Mouse (Mus musculus) cerebellum, postnatal 36 days (tissue): ENCODE measurements around the gene Rasal2.
A peak's percentile ranks its signal among the peaks of the same experiment; 100 is the strongest.

Experiments used
- DNase-seq, 2 experiments: peaks; one replicate each; pipeline ENCODE4 v3.0.0; 2021 to 2022; ENCODE audit warnings: mixed read lengths in 2 of 2

Rasal2 gene

DNA sequence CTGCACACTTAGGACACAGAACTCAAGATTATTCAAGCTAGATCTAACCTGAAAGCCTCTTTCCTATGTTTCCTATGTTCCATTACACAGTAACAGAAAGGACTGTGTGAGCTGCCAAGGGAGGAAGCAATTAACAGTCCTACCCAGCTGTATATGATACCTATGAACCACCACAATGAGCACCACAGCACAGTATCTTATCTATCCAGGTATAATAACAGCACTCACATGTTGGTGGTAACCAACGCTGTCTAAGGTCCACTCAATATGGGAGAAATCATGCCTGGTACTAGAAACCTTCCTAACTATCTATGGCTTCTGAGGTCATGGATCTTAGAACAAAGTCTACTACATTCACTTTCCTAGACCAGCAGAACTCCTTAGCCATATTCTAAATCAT lies 89.3 kb downstream of the Rasal2 start:
- DNase-seq, result no peak

DNA sequence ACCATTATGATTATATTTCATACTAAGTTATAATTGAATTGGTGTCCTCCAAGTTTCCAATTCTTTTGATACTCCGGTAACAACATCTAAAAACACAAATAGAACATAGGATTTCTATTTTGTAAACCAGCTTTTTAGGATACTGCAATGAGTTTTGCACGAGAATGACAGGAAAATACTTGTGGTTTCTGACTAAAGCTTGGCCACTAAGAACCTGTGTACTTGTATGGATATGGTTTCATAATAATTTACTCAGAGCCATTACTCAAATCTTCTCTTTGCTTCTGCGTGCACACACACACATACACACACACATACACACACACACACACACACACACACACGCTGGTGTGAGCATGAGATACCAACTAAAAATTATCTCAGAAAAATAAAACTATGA lies 93.5 kb downstream of the Rasal2 start:
- DNase-seq, result no peak

DNA sequence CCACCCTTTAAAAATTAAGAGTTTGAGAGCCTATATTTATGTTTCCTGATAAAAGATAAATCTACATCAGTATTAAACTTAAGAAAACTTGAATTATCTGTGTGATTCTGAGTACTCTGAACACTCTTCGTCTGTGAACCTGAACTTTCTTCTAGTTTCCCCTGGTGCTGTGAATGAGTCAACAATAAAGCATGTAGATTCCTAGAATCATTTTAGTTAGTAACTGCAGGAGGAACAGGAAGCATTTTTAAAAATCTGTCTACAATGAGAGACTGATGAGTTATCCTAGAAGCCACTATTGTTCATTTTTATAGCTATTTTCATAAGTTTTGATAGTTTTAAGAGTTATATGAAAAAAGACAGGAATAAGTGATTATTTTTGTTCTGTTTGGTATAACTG lies 111.1 kb downstream of the Rasal2 start:
- DNase-seq, result no peak

DNA sequence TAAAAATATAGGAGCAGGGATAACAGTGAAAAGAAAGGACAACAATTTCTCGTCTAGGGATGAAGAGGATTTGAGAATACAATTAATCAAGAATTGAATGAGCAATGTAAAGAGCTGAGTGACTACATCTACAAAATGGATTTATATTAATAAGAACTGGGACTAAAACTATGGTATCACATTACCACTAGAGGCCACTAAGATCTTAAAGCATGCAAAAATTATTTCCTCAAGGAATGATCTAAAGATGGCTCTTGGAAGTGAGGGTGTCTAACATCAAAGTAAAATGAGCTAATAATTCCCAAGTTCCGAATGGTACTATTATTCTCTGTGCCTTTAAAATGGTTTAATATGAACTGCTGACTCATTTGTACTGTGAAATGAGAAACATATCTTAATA lies 112.8 kb downstream of the Rasal2 start:
- no peak for DNase-seq

DNA sequence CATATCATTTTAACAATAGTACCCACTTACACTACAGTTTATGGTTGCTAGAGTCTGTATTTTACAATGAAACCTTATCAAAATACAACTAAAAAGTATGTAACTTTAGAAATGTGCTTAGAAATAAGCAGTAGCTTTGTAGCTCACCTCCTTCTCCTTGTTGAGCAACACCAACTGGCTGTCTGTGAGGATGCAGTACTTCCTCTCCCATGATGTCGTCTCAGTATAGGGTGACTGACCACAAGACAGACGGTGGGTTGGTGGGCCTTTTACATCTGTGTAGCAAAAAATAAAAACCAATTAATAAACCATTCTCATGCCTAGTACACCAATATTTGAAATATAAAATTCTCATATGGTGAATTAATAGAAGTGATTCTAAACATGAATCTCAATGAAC lies 113.4 kb downstream of the Rasal2 start:
- DNase-seq, result no peak

DNA sequence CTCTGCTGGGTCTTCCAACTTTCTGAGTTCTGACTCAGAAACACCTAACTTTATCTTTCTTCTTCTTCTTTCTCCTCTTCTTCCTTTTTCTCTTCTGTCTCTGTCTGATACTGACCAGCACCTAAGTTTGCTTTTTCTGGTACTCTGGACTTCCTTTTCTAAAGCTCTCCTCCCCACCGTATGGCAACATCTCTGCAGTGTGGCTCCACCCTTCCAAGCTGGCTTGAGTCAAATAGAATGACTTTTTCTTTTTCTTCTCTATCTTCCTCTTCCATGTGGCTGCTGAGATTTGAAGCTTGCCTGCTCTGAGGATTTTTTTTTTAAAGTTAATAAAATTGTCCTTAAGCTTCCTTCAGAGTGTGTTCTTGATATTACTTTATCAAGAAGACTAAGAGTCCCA lies 115.3 kb downstream of the Rasal2 start:
- DNase-seq, result no peak

DNA sequence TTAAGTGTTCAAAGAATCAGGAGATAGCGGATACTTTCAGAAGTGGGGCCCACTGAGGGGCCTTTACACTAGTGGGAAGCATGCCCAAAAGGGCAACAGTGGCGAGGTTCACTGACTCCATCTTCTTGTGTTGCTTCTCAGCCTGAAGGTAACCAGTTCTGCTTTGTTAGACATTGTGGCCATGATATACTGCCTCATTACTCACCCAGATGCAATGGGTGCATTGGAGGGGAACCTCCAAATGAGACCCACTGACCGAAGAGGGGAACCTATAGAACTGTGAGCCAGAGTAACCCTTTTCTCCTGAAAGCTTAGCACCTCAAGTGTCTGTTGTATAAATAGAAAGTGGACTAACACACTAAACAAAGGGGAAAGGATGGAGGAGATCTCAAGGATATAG lies 116.5 kb downstream of the Rasal2 start:
- no peak for DNase-seq

DNA sequence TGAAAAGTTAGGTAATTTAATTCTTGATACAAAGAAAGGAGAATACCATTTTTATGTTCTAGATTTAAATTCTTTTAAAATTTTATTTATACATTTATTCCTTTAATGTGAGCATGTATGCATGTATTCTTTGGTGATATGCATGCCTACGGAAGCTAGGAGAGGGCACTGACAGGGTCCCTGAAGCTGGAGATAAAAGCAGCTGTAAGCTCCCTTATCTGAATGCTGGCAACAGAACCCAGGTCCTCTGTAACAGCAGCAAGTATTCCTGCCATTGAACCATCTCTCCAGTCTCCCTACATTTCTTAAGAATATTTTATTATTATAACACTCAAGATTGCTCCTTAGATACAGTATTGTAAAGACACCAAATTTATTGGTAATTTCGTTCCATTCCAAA lies 122.2 kb downstream of the Rasal2 start:
- no peak for DNase-seq

DNA sequence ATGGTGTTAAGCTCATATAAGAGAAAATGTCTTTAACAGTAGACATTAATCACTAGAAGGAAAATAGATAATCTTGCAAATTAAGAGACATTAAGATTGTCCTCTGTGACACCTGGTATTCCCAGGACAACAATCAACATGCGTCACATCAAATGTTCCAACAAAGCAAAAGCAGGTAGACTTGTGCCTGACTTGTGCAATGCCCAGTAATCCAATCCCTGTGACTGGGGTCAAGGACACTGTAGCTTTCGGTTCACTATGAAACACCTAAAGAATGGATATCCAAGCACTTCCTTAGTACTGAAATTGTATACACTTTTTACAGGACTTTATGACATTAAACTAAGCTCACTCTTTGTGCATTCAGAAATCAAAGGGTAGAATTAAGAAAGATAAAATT lies 123.1 kb downstream of the Rasal2 start:
- DNase-seq, result no peak

DNA sequence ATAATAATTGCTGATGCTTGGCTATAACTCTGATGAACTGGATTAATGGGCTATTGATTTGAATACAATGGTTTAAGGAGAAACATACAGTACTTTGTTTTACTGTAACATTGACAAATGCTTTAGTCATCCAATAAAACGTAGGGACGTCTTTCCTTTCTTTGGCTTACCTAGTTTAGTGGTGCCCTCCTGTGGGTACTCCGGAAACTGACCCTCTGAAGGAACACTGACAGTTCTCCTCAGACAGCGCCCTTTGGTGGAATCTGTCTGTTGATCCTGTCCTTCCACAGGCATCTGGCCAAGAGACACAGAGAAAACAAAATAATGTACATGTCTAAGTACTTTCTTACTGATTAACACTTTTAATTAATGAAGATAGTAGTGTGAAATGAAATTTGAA lies 125.8 kb downstream of the Rasal2 start:
- DNase-seq, result peak; percentile 16 to 34

DNA sequence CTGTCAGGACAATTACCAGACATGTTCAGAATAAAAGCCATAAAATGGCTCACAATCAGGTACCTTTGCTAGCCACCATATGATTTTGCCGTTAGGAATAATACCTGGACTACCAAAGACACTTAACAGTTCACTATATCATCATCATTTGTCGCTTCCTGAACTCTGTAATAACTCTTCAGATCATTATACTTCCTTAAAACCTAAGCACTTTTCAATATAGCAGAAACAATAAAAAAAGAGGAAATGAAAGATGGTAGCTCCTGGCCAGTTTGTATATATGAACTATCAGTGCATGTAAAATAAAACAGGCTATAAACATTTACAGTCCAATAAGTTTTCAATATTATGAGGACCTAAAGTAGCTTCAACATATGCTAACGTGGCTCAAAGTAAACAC lies 127.0 kb downstream of the Rasal2 start:
- no peak for DNase-seq

DNA sequence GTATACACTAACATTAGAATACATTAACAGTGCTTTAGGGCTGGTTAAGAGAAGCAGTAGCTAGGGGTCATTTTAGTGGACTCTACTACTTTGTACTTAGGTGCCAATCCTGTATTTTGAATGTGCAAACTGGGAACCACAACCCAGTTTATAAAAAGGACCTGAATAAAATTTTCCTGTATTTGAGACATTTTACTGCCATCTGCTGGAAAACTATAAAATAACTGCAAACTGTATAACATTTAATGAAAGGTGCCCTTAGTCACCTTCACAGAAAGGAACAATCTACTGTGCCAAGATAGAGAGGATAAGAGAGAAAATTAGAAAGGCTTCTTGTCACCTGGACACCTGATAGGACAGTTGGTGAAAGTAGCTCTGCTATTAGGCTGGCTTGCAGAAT lies 131.6 kb downstream of the Rasal2 start:
- DNase-seq, result no peak

DNA sequence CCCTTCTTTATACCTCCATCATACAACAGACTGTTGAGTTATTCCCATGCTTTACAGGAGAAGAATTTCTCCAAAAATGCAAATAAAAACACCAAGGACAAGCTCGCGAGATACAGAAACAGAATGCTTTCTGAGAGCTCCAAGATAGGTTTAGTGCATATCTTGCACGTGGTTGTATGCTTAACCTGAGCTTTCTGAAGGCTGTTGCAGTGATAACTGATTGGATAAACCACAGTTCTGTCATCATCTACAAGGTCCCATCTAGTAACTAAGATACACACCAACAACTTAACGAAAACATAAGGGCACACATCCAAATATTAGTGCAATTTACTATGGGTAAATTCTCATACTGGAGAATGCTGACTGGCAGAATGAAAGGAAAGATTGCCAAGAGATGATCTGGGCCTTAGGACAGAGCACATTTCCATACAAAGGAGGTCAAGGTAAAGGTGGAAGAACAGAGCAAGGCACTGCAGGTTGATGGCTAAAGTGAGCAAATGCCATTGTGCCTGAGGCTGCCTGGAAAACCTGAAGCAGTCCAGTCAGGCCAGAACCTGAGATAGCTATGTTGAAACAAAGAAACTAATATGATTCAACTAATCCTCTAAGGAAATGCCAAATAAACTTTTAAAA lies 136.6 kb downstream of the Rasal2 start:
- DNase-seq, result no peak

DNA sequence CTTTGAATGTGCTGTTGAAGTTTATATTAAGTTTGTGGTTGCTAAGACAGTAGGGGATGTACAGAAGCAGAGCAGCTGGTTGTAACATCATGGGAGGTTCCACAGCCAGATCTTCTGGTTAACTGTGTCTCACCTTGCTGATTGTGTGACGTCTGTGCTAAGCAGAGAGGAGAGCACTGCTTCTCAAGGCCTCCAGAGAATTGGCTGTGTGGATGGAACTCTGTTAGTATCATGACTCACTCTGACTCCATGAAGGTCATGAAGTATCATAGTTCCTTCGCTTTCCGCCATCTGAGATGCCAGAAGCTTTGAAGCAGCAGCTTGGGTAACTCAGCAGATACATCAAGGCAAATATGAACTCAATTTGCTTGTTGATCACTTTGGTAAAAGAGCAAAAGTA lies 144.5 kb downstream of the Rasal2 start:
- no peak for DNase-seq

DNA sequence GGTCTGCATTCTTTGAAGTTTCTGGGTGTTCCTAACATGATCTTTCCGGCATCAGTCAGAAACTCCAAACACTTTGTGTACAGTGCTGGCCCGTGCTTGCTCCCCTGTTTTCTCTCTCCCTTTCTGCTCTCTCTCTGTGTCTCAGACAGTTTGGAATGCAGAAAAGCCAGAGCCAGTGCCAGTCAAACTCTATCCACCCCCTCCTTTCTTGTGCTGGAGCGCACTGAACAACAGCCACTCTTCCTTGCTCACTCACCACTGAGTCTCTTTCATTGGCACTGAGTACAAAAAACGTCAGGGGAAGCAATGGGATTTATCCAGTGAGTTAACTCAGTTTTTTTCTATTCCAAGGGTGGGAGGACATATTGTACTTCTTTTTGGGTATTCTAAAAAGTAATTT lies 155.8 kb downstream of the Rasal2 start:
- DNase-seq, result no peak

DNA sequence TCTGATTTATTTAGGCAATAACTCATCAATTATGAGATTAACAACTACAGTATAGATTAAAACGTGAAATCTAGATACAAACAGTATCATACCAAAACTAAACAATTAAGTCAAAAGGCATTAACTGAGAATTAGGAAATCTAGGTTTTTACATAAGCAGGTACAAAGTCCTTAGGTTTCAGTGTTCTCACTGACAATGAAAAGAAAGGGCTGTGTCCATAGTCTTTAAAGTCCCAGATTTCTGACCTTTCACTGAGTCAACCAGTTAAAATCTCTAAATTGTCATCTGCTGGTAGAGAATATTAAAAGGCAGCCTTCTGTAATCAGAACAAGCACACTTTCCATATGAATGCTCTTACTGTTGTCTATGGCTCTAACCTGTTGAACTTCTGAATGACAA lies 156.6 kb downstream of the Rasal2 start:
- no peak for DNase-seq

DNA sequence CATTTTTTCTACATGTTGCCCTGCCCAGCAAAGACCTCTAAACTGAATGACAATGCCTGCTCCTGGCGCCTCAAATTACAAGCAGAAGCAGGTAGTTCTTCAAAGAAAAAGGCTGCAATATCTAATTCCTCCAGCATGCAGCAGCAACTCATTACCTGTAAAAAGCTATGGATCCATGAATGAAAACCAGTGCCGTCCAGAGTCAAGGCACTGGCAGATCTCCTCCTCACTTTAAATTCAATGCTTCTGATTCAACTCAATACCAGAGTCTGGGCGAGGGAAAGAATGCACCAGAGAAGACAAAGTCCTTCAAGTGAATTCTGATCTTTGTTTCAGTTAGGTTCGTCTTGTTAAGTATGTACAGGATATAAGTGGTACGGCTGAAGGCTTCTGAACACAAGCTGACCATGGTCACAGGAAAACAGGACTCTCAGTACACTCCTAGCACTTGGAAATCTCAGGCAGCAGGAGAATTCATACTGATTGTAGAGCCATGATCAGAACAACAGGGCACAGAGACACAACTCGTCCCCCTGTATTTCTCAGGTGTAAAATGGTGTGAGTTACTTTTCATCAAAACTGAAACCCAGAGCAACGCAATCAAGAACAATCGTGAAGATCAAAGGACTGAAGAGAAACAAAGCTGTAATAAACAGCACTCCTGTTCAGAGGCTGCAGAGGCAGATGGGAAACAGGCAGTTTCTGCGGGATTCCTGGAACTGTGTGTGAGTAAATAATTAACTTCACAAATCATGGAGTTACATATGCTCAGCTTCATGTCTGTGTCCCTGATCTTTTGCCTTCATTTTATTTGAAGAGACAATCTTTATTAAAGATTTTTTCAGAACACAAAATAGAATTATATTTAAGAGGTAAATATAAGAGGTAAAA lies 158.6 kb downstream of the Rasal2 start:
- no peak for DNase-seq

DNA sequence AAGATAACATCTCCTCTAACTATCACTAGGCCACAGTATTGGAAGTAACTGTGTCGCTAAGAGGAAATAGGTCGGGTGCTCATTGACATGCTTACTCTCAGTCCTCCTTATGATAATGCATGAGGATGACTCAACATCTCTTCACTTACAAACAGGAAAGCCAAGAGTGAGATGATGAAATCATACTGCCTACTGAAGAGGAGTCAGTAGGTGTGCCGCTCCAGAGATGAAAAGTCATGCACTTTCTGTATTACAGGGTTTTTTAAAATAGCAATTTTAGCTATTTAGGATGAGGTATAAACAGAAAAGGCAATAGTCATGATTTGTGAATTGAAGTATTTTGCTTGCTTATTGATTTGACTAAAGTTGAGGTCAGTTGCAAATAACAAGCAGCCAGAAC lies 164.3 kb downstream of the Rasal2 start:
- no peak for DNase-seq

DNA sequence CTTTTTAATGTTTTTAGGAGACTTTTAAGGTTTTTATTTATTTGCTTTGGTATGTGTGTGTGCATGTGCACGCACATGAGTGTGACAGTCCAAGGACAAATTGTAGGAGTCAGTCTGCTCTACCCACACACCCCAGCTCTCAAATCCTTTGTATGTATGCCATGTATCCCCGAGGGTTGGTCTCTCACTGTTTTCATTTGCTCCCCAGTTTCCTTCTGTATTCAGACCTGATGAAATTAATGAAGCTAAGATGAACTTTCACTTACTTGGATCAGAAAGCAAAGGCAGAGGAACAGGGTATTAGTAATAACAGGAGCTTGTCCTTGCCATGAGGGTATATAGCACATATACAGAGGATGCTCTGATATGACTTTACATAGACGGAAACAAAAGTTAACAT lies 165.1 kb downstream of the Rasal2 start:
- no peak for DNase-seq

DNA sequence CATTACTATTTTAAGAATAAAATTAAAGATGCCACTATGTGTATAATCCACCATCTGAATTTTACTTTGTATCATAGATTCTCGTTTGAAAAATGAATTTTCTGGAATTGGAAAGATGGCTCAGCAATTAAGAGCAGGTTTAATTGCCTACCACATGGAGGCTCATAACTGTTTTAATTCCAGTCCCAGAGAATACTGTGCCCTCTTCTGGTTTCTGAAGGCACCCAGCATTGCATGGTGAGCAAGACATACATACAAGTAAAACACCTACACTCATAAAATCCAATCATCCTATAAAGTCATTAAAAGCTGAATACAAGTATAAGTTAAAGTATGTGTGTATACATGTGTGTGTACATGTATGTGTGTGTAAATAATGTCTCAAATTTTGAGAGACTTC lies 165.6 kb downstream of the Rasal2 start:
- no peak for DNase-seq

DNA sequence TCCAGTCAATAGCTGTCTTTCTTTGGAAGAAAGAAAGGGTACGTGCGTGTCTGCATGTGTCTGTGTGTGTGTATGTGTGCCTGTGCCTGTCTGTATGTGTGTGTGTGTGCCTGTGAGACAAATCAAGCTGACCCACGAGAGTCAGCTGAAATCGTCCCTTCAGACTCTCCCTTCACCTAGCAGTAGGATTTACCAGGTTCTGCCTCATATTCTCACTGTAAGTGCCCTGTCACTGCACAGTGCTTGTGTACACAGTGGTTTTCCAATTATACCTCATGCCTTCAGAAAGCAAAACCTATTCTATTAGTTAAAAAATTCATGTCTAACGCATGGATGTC lies 168.0 kb downstream of the Rasal2 start:
- no peak for DNase-seq

DNA sequence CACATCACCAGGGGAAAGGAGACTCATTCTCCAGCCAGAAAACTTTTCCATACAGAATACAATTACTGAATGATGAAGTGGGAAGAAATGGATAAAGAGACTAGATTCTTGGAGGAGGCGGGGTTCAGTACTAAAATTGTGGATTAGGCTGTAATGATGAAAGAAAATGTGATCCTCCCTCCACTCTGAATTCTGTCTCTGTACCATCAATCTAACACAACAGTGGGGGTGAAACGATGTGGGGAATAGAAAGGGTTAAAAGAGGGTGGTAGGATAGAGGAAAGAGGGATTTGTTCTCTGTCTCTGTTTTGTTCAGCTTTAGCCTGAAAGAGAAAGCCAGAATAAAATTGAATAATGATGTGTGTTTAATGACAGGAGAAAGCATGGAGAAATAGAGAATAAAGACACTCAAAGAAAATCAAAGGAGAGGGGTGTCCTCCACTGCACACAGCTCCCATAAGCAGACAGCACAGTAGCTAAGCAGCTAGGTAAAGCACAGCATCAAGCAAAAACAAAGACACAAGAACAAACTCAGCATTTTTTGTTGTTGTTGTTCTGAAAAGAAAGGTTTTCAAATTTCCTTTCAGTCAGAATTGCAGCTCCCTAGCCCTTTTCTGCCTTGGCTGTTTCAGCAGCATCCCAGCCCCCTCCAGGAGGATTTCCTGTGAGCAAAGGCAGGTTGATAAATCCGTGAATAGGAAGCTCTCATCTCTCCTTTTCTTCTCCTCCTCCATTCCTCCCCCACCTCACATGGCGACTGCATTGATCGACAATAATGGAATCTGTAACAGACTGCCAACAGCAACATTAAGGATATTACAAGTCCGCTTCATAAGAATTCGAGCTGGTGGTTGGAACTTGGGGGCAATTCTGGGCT lies 168.6 kb downstream of the Rasal2 start:
- no peak for DNase-seq

DNA sequence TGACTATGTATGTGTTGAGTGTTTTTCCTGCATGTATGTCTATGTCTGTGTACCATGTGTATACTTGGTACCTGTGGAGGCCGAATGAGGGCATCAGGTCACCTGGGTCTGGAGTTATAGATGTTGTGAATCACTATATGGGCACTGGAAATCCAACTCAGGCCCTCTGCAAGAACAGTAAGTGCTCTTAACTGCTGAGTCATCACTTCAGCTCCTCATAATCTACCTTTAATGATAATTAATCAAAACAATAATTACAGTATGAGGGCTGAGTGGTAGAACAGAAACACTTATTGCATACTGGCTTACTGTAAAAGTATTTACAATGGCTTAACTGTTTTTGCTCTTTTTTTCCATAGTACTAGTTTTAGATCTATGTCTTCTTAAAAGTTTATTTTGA lies 172.7 kb downstream of the Rasal2 start:
- DNase-seq, result no peak
